Mouse (Mus musculus) neural tube, embryonic 11.5 days (tissue): ENCODE data around the gene Cwf19l2. TPM values are rescaled to one million over a fixed set of nuclear protein-coding genes. Genes with fewer than 3 reads are reported as not detected.

Experiments used
- polyA plus RNA-seq: library from polyadenylated mRNA; unstranded; fragments of >200 nt; fragmentation: Nextera tagmentation; extraction: Ambion mirVana; gene quantifications from 2 replicates; pipeline ENCODE4 v1.2.1, GENCODE M21; 2014

The Cwf19l2 gene
- polyA plus RNA-seq, 1 experiment from 2014 or later, result 11.2 TPM

Other genes starting within 250 kb of the Cwf19l2 start
- gene Alkbh8, start 68.5 kb upstream of the Cwf19l2 start, polyA plus RNA-seq, result 34.4 and 37.4 TPM in 2 replicates
- gene Gucy1a2, start 129.2 kb downstream of the Cwf19l2 start, polyA plus RNA-seq, result 3.0 and 3.3 TPM in 2 replicates